Mouse (Mus musculus) intestine, embryonic 16.5 days (tissue): ENCODE data around the gene Cd200. TPM values are rescaled to one million over a fixed set of nuclear protein-coding genes. Genes with fewer than 3 reads are reported as not detected.

Source experiments
- ATAC-seq: fragments of 200-750 bp; cut with Nextera tagmentation; 2 replicates; pipeline ENCODE4 v1.8.0; 2017; ENCODE audit warnings: moderate TSS enrichment, moderate library complexity
- H3K27ac ChIP-seq: fragments of 300-500 bp; sonication (generic); 2 replicates; pipeline ENCODE4 v1.5.1; 2014; ENCODE audit warnings: mild to moderate bottlenecking, low read length
- H3K27me3 ChIP-seq: fragments of 300-500 bp; sonication (generic); replicated peaks from 2 replicates; pipeline ENCODE4 v1.6.1; 2014; ENCODE audit warnings: low read length, control low read depth, mixed read lengths; ENCODE audit not compliant: control insufficient read depth, insufficient read depth
- H3K36me3 ChIP-seq: fragments of 300-500 bp; sonication (generic); 2 replicates; pipeline ENCODE4 v1.6.1; 2014; ENCODE audit warnings: low read length, control low read depth; ENCODE audit not compliant: control insufficient read depth, insufficient read depth
- H3K4me1 ChIP-seq: fragments of 300-500 bp; sonication (generic); 2 replicates; pipeline ENCODE4 v1.6.1; 2014; ENCODE audit warnings: low read length, control low read depth, mixed read lengths; ENCODE audit not compliant: control insufficient read depth, insufficient read depth
- H3K4me2 ChIP-seq: fragments of 300-500 bp; sonication (generic); 2 replicates; pipeline ENCODE4 v1.6.1; 2014; ENCODE audit warnings: low read depth, low read length, control low read depth
- H3K4me3 ChIP-seq: fragments of 300-500 bp; sonication (generic); 2 replicates; pipeline ENCODE4 v1.5.1; 2014; ENCODE audit warnings: mild to moderate bottlenecking, low read length
- H3K9ac ChIP-seq: fragments of 300-500 bp; sonication (generic); 2 replicates; pipeline ENCODE4 v1.6.1; 2014; ENCODE audit warnings: low read depth, low read length
- H3K9me3 ChIP-seq: fragments of 300-500 bp; sonication (generic); 2 replicates; pipeline ENCODE4 v1.6.1; 2016; ENCODE audit warnings: low read length, control low read depth; ENCODE audit not compliant: control insufficient read depth
- WGBS: fragments of 180-500 bp; shearing (Covaris S2); extraction: QIAGEN DNeasy Blood & Tissue Kit; methylation state at CpG from one replicate; pipeline ENCODE4 v1.1.7; 2014; 5-methylcytosine and 5-hydroxymethylcytosine counted together
- polyA plus RNA-seq: library from polyadenylated mRNA; unstranded; fragments of >200 nt; fragmentation: Nextera tagmentation; extraction: Ambion mirVana; gene quantifications from 2 replicates; pipeline ENCODE4 v1.2.1, GENCODE M21; 2015

The Cd200 gene
- polyA plus RNA-seq, 1 experiment from 2014 or later, result 35.4 TPM

- H3K4me3 ChIP-seq, result no peak overlapping the region
- 87% methylated on average over 2 of the region's 2 CpGs for WGBS
- H3K9me3 ChIP-seq, result no peaks in the 10 kb centered on the region
- H3K4me2 ChIP-seq, result no peak overlapping the region
- no peaks in the 10 kb centered on the region for H3K36me3 ChIP-seq
- no peak overlapping the region for H3K9ac ChIP-seq
- no peaks in the 10 kb centered on the region for H3K27me3 ChIP-seq
- no peaks in the 10 kb centered on the region for H3K4me1 ChIP-seq
- no peak overlapping the region for H3K27ac ChIP-seq
- ATAC-seq, result no peak
These were observed 19.8 kb downstream of the Cd200 start for GRCm38 (mm10) chr16:45389041-45389440.

GRCm38 (mm10) chr16:45381811-45382210, 27.0 kb downstream of the Cd200 start:
- H3K9me3 ChIP-seq, result no peaks in the 10 kb centered on the region
- ATAC-seq, result no peak
- no peaks in the 10 kb centered on the region for H3K36me3 ChIP-seq
- WGBS, result 79% methylated on average over 3 of the region's 3 CpGs
- H3K27ac ChIP-seq, result no peak overlapping the region
- no peaks in the 10 kb centered on the region for H3K27me3 ChIP-seq
- H3K9ac ChIP-seq, result no peak overlapping the region
- no peaks in the 10 kb centered on the region for H3K4me1 ChIP-seq
- H3K4me2 ChIP-seq, result no peak overlapping the region
- no peak overlapping the region for H3K4me3 ChIP-seq

- no peak for ATAC-seq
- H3K36me3 ChIP-seq, result no peaks in the 10 kb centered on the region
- 76% methylated on average over 3 of the region's 3 CpGs for WGBS
- no peak overlapping the region for H3K27ac ChIP-seq
- no peaks in the 10 kb centered on the region for H3K4me1 ChIP-seq
- no peaks in the 10 kb centered on the region for H3K27me3 ChIP-seq
- no peaks in the 10 kb centered on the region for H3K9me3 ChIP-seq
- no peak overlapping the region for H3K4me2 ChIP-seq
- H3K9ac ChIP-seq, result no peak overlapping the region
- H3K4me3 ChIP-seq, result no peak overlapping the region
These were observed 29.9 kb downstream of the Cd200 start for GRCm38 (mm10) chr16:45378959-45379358.

- no peak for ATAC-seq
- Histone ChIP-seq H3K4me3 (no peak overlapping the region), H3K9ac (no peak overlapping the region), H3K4me2 (no peak overlapping the region), H3K36me3 (no peaks in the 10 kb centered on the region), H3K27ac (no peak overlapping the region), H3K27me3 (no peaks in the 10 kb centered on the region), H3K9me3 (no peaks in the 10 kb centered on the region), H3K4me1 (no peaks in the 10 kb centered on the region)
- WGBS, result 72% methylated on average over 5 of the region's 5 CpGs
These were observed 30.5 kb downstream of the Cd200 start for GRCm38 (mm10) chr16:45378147-45378943.

- WGBS, result 85% methylated on average over 4 of the region's 4 CpGs
- Histone ChIP-seq H3K36me3 (no peaks in the 10 kb centered on the region), H3K4me1 (no peaks in the 10 kb centered on the region), H3K4me2 (no peak overlapping the region), H3K9me3 (no peaks in the 10 kb centered on the region), H3K27me3 (no peaks in the 10 kb centered on the region), H3K27ac (no peak overlapping the region), H3K4me3 (no peak overlapping the region), H3K9ac (no peak overlapping the region)
- ATAC-seq, result no peak
These were observed 31.5 kb downstream of the Cd200 start for GRCm38 (mm10) chr16:45377332-45377731.

- WGBS, result 43% methylated on average over 2 of the region's 2 CpGs
- Histone ChIP-seq H3K27ac (no peak overlapping the region), H3K4me1 (no peaks in the 10 kb centered on the region), H3K27me3 (no peaks in the 10 kb centered on the region), H3K9ac (no peak overlapping the region), H3K9me3 (no peaks in the 10 kb centered on the region), H3K4me3 (no peak overlapping the region), H3K36me3 (no peaks in the 10 kb centered on the region), H3K4me2 (no peak overlapping the region)
- no peak for ATAC-seq
These were observed 32.0 kb downstream of the Cd200 start for GRCm38 (mm10) chr16:45376812-45377211.

- no peaks in the 10 kb centered on the region for H3K9me3 ChIP-seq
- no peak overlapping the region for H3K4me3 ChIP-seq
- WGBS, result 72% methylated on average over 4 of the region's 4 CpGs
- H3K36me3 ChIP-seq, result no peaks in the 10 kb centered on the region
- no peaks in the 10 kb centered on the region for H3K4me1 ChIP-seq
- H3K4me2 ChIP-seq, result no peak overlapping the region
- no peak for ATAC-seq
- H3K9ac ChIP-seq, result no peak overlapping the region
- no peaks in the 10 kb centered on the region for H3K27me3 ChIP-seq
- H3K27ac ChIP-seq, result no peak overlapping the region
These were observed 32.6 kb downstream of the Cd200 start for GRCm38 (mm10) chr16:45376294-45376693.

- no peak overlapping the region for H3K9ac ChIP-seq
- no peak overlapping the region for H3K27ac ChIP-seq
- no peaks in the 10 kb centered on the region for H3K4me1 ChIP-seq
- WGBS, result 56% methylated on average over 2 of the region's 2 CpGs
- no peaks in the 10 kb centered on the region for H3K27me3 ChIP-seq
- no peaks in the 10 kb centered on the region for H3K9me3 ChIP-seq
- H3K4me3 ChIP-seq, result no peak overlapping the region
- no peak for ATAC-seq
- no peaks in the 10 kb centered on the region for H3K36me3 ChIP-seq
- H3K4me2 ChIP-seq, result no peak overlapping the region
These were observed 33.2 kb downstream of the Cd200 start for GRCm38 (mm10) chr16:45375506-45376225.

GRCm38 (mm10) chr16:45374074-45374473, 34.8 kb downstream of the Cd200 start:
- H3K4me2 ChIP-seq, result no peak overlapping the region
- ATAC-seq, result no peak
- H3K4me3 ChIP-seq, result no peak overlapping the region
- H3K9ac ChIP-seq, result no peak overlapping the region
- H3K27me3 ChIP-seq, result no peaks in the 10 kb centered on the region
- whole genome bisulfite sequencing, result 83% methylated on average over 2 of the region's 2 CpGs
- no peaks in the 10 kb centered on the region for H3K4me1 ChIP-seq
- no peak overlapping the region for H3K27ac ChIP-seq
- H3K9me3 ChIP-seq, result no peaks in the 10 kb centered on the region
- no peaks in the 10 kb centered on the region for H3K36me3 ChIP-seq
